Mouse (Mus musculus) colon, adult 2 months (tissue): ENCODE data around the gene Sox5. TPM values are rescaled to one million over a fixed set of nuclear protein-coding genes. Genes with fewer than 3 reads are reported as not detected.

ENCODE experiments used
- polyA plus RNA-seq: library from polyadenylated mRNA; depleted of rRNA; stranded (reverse); fragments of >200 nt; gene quantifications from 2 replicates; pipeline ENCODE4 v1.2.3, GENCODE M21; 2012; rRNA removed

Sox5 gene
- 1.0 TPM in 2 replicates for polyA plus RNA-seq

GRCm38 (mm10) chr6:144781431-144782030 lies at the start of gene Sox5:
Gene Sox5, minus strand, starts transcription at chr6:144781977.

